In the genomic region with DNA sequence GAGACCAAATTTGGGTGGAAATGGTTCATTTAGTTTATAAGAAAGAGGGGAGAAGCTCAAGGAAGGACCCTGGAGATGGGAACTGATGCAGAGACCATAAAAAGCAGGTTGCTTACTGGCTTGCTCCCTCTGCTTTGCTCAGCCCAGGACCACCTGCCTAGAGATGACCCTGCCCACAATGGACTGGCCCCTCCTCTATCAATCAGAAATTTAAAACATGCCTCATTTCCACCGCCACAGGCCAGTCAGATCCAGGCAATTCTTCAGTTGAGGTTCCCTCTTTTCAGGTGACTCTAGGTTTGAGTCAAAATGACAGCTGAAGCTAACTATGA, we compare ENCODE assay signal across 14 mouse cellular contexts.
DNase-seq lines count a peak whose midpoint lies in the region; ATAC-seq and TF ChIP-seq lines count a peak whose summit lies in the region.
"Had no signal": no experiment of that assay in that cellular context is flagged by ENCODE, and none has a peak within 500 bp of the region (broad histone marks: within the 10 kb centered on the region; RNA-seq: fewer than 3 reads in every experiment).

No protein-coding gene starts in this region.

- TF ChIP-seq CTCF in layer of hippocampus, adult 2 months (conservative IDR thresholded peaks at IDR 0.05), result no peak

- no peak overlapping the region for H3K4me3 ChIP-seq in forebrain, embryonic 15.5 days
- no peak overlapping the region for H3K4me3 ChIP-seq in forebrain, embryonic 16.5 days (replicated peaks; ENCODE audit: low read length)
- H3K4me3 ChIP-seq in layer of hippocampus, adult 2 months, result no peak overlapping the region
- H3K4me3 ChIP-seq in neural tube, embryonic 13.5 days, result no peak overlapping the region
- no peak overlapping the region for H3K4me3 ChIP-seq in neural tube, embryonic 15.5 days (replicated peaks)
- H3K4me3 ChIP-seq: embryonic facial prominence, embryonic 12.5 days; heart, adult 2 months had no signal

- H3K36me3 ChIP-seq in forebrain, embryonic 15.5 days, result no peaks in the 10 kb centered on the region
- no peaks in the 10 kb centered on the region for H3K36me3 ChIP-seq in forebrain, embryonic 16.5 days (ENCODE audit: control insufficient read depth, insufficient read depth)
- H3K36me3 ChIP-seq in neural tube, embryonic 13.5 days, result no peaks in the 10 kb centered on the region
- no peaks in the 10 kb centered on the region for H3K36me3 ChIP-seq in neural tube, embryonic 15.5 days
- H3K36me3 ChIP-seq: embryonic facial prominence, embryonic 12.5 days; heart, embryonic 15.5 days had no signal

- H3K4me2 ChIP-seq in forebrain, embryonic 15.5 days (replicated peaks), result no peak overlapping the region
- H3K4me2 ChIP-seq in forebrain, embryonic 16.5 days (ENCODE audit: low read length), result no peak overlapping the region
- no peak overlapping the region for H3K4me2 ChIP-seq in neural tube, embryonic 13.5 days
- no peak overlapping the region for H3K4me2 ChIP-seq in neural tube, embryonic 15.5 days

- H3K27ac ChIP-seq in forebrain, embryonic 15.5 days (replicated peaks), result no peak overlapping the region
- no peak overlapping the region for H3K27ac ChIP-seq in forebrain, embryonic 16.5 days (ENCODE audit: low read length)
- peak overlapping the region; percentile 58; the same call in 1 of the 2 replicates for H3K27ac ChIP-seq in layer of hippocampus, adult 2 months
- no peak overlapping the region for H3K27ac ChIP-seq in neural tube, embryonic 13.5 days (replicated peaks)
- H3K27ac ChIP-seq in neural tube, embryonic 15.5 days (replicated peaks), result no peak overlapping the region
- H3K27ac ChIP-seq: embryonic facial prominence, embryonic 12.5 days; heart, adult 2 months; heart, embryonic 15.5 days had no signal

- H3K27me3 ChIP-seq in forebrain, embryonic 15.5 days, result no peaks in the 10 kb centered on the region
- H3K27me3 ChIP-seq in forebrain, embryonic 16.5 days (replicated peaks; ENCODE audit: control insufficient read depth, insufficient read depth, low read length), result no peaks in the 10 kb centered on the region
- no peaks in the 10 kb centered on the region for H3K27me3 ChIP-seq in neural tube, embryonic 13.5 days
- H3K27me3 ChIP-seq in neural tube, embryonic 15.5 days (replicated peaks), result no peaks in the 10 kb centered on the region
- H3K27me3 ChIP-seq: embryonic facial prominence, embryonic 12.5 days; heart, embryonic 15.5 days; Patski had no signal

- 0 out of 2 replicates have a peak, but pooled peaks have one; percentile 46 for ATAC-seq in forebrain, embryonic 15.5 days (replicated peaks)
- no peak for ATAC-seq in forebrain, embryonic 16.5 days
- ATAC-seq in neural tube, embryonic 13.5 days (ENCODE audit: low read depth), result peak; percentile 27; the same call in 1 of the 2 replicates
- ATAC-seq in neural tube, embryonic 15.5 days (ENCODE audit: low FRiP score), result no peak
- ATAC-seq: activated CD4-positive, CD25-positive, alpha-beta regulatory T cell, adult 4 months; Patski had no signal

- whole genome bisulfite sequencing in forebrain, embryonic 15.5 days, result 73% methylated on average over 1 of the region's 1 CpGs
- 70% methylated on average over 1 of the region's 1 CpGs for WGBS in forebrain, embryonic 16.5 days
- WGBS in neural tube, embryonic 13.5 days, result 35% methylated on average over 1 of the region's 1 CpGs
- 26% methylated on average over 1 of the region's 1 CpGs for whole genome bisulfite sequencing in neural tube, embryonic 15.5 days

- H3K4me1 ChIP-seq in forebrain, embryonic 15.5 days, result peaks cover 12% of the 10 kb centered on the region
- peaks cover 13% of the 10 kb centered on the region for H3K4me1 ChIP-seq in forebrain, embryonic 16.5 days (replicated peaks; ENCODE audit: control insufficient read depth, insufficient read depth, low read length)
- H3K4me1 ChIP-seq in neural tube, embryonic 13.5 days (replicated peaks), result peaks cover 13% of the 10 kb centered on the region
- peaks cover 8% of the 10 kb centered on the region for H3K4me1 ChIP-seq in neural tube, embryonic 15.5 days

- H3K9me3 ChIP-seq in forebrain, embryonic 15.5 days, result no peaks in the 10 kb centered on the region
- H3K9me3 ChIP-seq in forebrain, embryonic 16.5 days (ENCODE audit: control insufficient read depth, low read length), result no peaks in the 10 kb centered on the region
- H3K9me3 ChIP-seq in neural tube, embryonic 13.5 days, result no peaks in the 10 kb centered on the region
- no peaks in the 10 kb centered on the region for H3K9me3 ChIP-seq in neural tube, embryonic 15.5 days (replicated peaks)
- H3K9me3 ChIP-seq: embryonic facial prominence, embryonic 12.5 days; heart, embryonic 15.5 days had no signal

- no peak overlapping the region for H3K9ac ChIP-seq in forebrain, embryonic 15.5 days (replicated peaks)
- H3K9ac ChIP-seq in forebrain, embryonic 16.5 days (replicated peaks; ENCODE audit: low read depth, low read length), result no peak overlapping the region
- no peak overlapping the region for H3K9ac ChIP-seq in neural tube, embryonic 13.5 days
- H3K9ac ChIP-seq in neural tube, embryonic 15.5 days (replicated peaks), result no peak overlapping the region
- H3K9ac ChIP-seq: embryonic facial prominence, embryonic 12.5 days; heart, embryonic 15.5 days had no signal

- no peak for DNase-seq in layer of hippocampus, adult 2 months (ENCODE audit: low spot score in 2 of 2)
- DNase-seq in layer of hippocampus, postnatal 10 days (ENCODE audit: low spot score in 2 of 2), result no peak
- DNase-seq: adrenal gland, postnatal 14 days; cerebellum, adult 11-12 months; cerebellum, adult 9-10 months; heart, adult 2 months had no signal

Comparison
In these comparisons a context has a peak if more than half of its experiments do, and no peak if none do; other contexts are left out.
1. ATAC-seq: peak in forebrain, embryonic 15.5 days (single experiment) and neural tube, embryonic 13.5 days (single experiment); none in forebrain, embryonic 16.5 days (single experiment) and neural tube, embryonic 15.5 days (single experiment).